Mouse (Mus musculus) skeletal muscle tissue, adult 2 months (tissue): ENCODE data around the gene Nfib.

Experiments used
- DNase-seq: peaks from one replicate; pipeline ENCODE4 v3.0.0-alpha.2; 2012; ENCODE audit warnings: low read depth, low spot score

The Nfib gene

GRCm38 (mm10) chr4:82362294-82362693, 343.3 kb downstream of the Nfib start:
- no peak for DNase-seq

GRCm38 (mm10) chr4:82360081-82360511, 345.5 kb downstream of the Nfib start:
- no peak for DNase-seq

GRCm38 (mm10) chr4:82359110-82359509, 346.4 kb downstream of the Nfib start:
- DNase-seq = no peak

GRCm38 (mm10) chr4:82349006-82349405, 356.5 kb downstream of the Nfib start:
- no peak for DNase-seq

GRCm38 (mm10) chr4:82344787-82345186, 360.8 kb downstream of the Nfib start:
- DNase-seq = peak; percentile 34

- no peak for DNase-seq
These were observed 361.3 kb downstream of the Nfib start for GRCm38 (mm10) chr4:82344224-82344623.

GRCm38 (mm10) chr4:82338930-82339329, 366.6 kb downstream of the Nfib start:
- no peak for DNase-seq

- DNase-seq = no peak
These were observed 367.1 kb downstream of the Nfib start for GRCm38 (mm10) chr4:82338481-82338880.

GRCm38 (mm10) chr4:82336951-82337381, 368.6 kb downstream of the Nfib start:
- DNase-seq = no peak

GRCm38 (mm10) chr4:82335266-82335865, 370.2 kb downstream of the Nfib start:
- DNase-seq = no peak

GRCm38 (mm10) chr4:82333413-82333812, 372.1 kb downstream of the Nfib start:
- DNase-seq = no peak

GRCm38 (mm10) chr4:82330095-82330494, 375.5 kb downstream of the Nfib start:
- DNase-seq = no peak

GRCm38 (mm10) chr4:82326140-82326529, 379.4 kb downstream of the Nfib start:
- no peak for DNase-seq

GRCm38 (mm10) chr4:82325409-82326139, 380.0 kb downstream of the Nfib start:
- no peak for DNase-seq

GRCm38 (mm10) chr4:82324977-82325376, 380.6 kb downstream of the Nfib start:
- DNase-seq = no peak

GRCm38 (mm10) chr4:82321008-82321407, 384.5 kb downstream of the Nfib start:
- DNase-seq = no peak

GRCm38 (mm10) chr4:82319388-82319787, 386.2 kb downstream of the Nfib start:
- no peak for DNase-seq

GRCm38 (mm10) chr4:82316168-82316567, 389.4 kb downstream of the Nfib start:
- no peak for DNase-seq

- DNase-seq = no peak
These were observed 389.8 kb downstream of the Nfib start for GRCm38 (mm10) chr4:82315710-82316109.

- peak; percentile 32 for DNase-seq
These were observed 394.4 kb downstream of the Nfib start for GRCm38 (mm10) chr4:82310924-82311734.

GRCm38 (mm10) chr4:82306045-82306444, 399.5 kb downstream of the Nfib start:
- no peak for DNase-seq

GRCm38 (mm10) chr4:82304148-82304871, 401.2 kb downstream of the Nfib start:
- DNase-seq = no peak
